Mouse (Mus musculus) intestine, embryonic 15.5 days (tissue): ENCODE data around the gene Aup1. TPM values are rescaled to one million over a fixed set of nuclear protein-coding genes. Genes with fewer than 3 reads are reported as not detected.

Experiments
- ATAC-seq: fragments of 200-750 bp; cut with Nextera tagmentation; 2 replicates; pipeline ENCODE4 v1.8.0; 2017; ENCODE audit warnings: moderate TSS enrichment, moderate library complexity
- H3K27ac ChIP-seq: fragments of 300-500 bp; sonication (generic); 2 replicates; pipeline ENCODE4 v1.5.1; 2015; ENCODE audit warnings: mild to moderate bottlenecking, inconsistent platforms
- H3K27me3 ChIP-seq: fragments of 300-500 bp; sonication (generic); replicated peaks from 2 replicates; pipeline ENCODE4 v1.6.1; 2015; ENCODE audit warnings: inconsistent platforms
- H3K36me3 ChIP-seq: fragments of 300-500 bp; sonication (generic); 2 replicates; pipeline ENCODE4 v1.6.1; 2015; ENCODE audit warnings: inconsistent platforms
- H3K4me1 ChIP-seq: fragments of 300-500 bp; sonication (generic); replicated peaks from 2 replicates; pipeline ENCODE4 v1.6.1; 2015; ENCODE audit warnings: inconsistent platforms
- H3K4me2 ChIP-seq: fragments of 300-500 bp; sonication (generic); replicated peaks from 2 replicates; pipeline ENCODE4 v1.6.1; 2015; ENCODE audit warnings: mild to moderate bottlenecking, inconsistent platforms
- H3K4me3 ChIP-seq: fragments of 300-500 bp; sonication (generic); replicated peaks from 2 replicates; pipeline ENCODE4 v1.5.1; 2015; ENCODE audit warnings: inconsistent platforms
- H3K9ac ChIP-seq: fragments of 300-500 bp; sonication (generic); 2 replicates; pipeline ENCODE4 v1.6.1; 2015; ENCODE audit warnings: inconsistent platforms
- H3K9me3 ChIP-seq: fragments of 300-500 bp; sonication (generic); 2 replicates; pipeline ENCODE4 v1.6.1; 2016; ENCODE audit warnings: inconsistent platforms
- WGBS: fragments of 180-500 bp; shearing (Covaris S2); methylation state at CpG from one replicate; pipeline ENCODE4 v1.1.7; 2015; 5-methylcytosine and 5-hydroxymethylcytosine counted together
- polyA plus RNA-seq: library from polyadenylated mRNA; unstranded; fragments of >200 nt; fragmentation: Nextera tagmentation; extraction: Ambion mirVana; gene quantifications from 2 replicates; pipeline ENCODE4 v1.2.1, GENCODE M21; 2015

The Aup1 gene
- polyA plus RNA-seq, 1 experiment from 2014 or later: 212 TPM

DNA sequence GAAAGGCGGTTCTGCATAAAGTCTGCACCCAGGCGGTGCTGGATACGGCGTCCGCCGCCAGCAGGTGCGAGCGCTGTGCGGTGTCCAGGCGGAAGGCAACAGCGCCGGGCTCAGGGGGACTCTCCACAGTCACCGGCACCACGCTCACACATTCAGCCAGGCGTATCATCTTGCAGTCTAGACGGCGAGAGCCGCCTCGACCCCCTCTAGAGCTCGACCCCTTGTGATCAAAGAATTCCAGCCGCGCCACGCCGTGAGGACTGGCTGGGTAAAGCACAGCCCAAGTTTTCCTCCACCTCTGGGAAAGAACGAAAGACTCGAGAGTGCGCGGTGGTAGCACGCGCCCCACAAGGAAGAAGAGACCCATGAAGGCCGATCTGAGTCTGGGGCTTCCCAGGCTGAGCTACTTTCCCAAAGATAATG, 21.5 kb upstream of the Aup1 start:
- ATAC-seq: peak; percentile 67
- Histone ChIP-seq H3K4me1 (peaks cover 17% of the 10 kb centered on the region), H3K27ac (peak overlapping the region; percentile 88), H3K36me3 (0 out of 2 replicates have a peak, but pooled peaks cover 3% of the 10 kb centered on the region), H3K9me3 (no peaks in the 10 kb centered on the region), H3K4me3 (peak overlapping the region; percentile 66), H3K27me3 (peaks cover 9% of the 10 kb centered on the region), H3K4me2 (peak overlapping the region; percentile 90), H3K9ac (peak overlapping the region; percentile 68)
- WGBS: under 1% methylated on average over 31 of the region's 31 CpGs

GRCm38 (mm10) chr6:83033249-83034185, 20.8 kb upstream of the Aup1 start, which contains the start of the genes Dok1 and Loxl3:
Dok1 (minus strand) TSS chr6:83033471.
Loxl3 (plus strand) TSS chr6:83034173.
- Histone ChIP-seq H3K4me3 (peak within 1 kb of the TSS; percentile 66), H3K27ac (peak within 1 kb of the TSS; percentile 88), H3K9ac (peak within 1 kb of the TSS; percentile 68), H3K4me1 (peaks cover 22% of the 10 kb centered on the region), H3K4me2 (peak within 1 kb of the TSS; percentile 90), H3K9me3 (no peaks in the 10 kb centered on the region), H3K36me3 (0 out of 2 replicates have a peak, but pooled peaks cover 3% of the 10 kb centered on the region), H3K27me3 (peaks cover 9% of the 10 kb centered on the region)
- WGBS: under 1% methylated on average over 51 of the region's 51 CpGs
- ATAC-seq: peak; percentile 92

DNA sequence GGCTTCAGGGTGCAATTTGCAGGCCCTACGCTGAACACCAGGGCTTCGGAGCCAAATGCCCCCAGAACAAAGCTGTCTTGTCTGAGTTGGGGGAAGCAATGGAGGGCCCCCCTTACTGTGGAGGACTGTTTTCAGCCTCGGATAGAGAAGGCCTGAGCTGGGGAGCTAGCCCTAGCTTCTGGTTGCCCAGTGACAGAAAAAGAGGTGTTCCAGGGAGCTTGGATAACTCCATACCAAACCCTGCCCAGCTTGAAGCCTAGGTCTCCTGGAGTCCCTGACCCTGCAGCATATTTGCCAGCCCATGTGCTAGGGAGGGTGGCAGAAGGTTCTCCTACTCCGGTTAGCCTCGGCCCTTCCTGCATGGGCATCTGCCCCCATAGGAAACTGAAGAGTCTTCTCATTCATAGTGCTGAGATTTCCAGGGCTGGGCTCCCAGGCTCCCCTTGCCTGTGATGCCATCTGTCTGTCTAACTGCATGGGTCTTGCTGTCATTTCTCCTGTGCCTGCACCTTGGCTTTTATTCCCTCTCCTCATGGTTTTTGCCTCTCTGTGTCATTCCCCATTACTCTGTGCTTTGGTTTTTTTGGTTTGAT, 19.8 kb upstream of the Aup1 start:
- Histone ChIP-seq H3K36me3 (0 out of 2 replicates have a peak, but pooled peaks cover 3% of the 10 kb centered on the region), H3K4me1 (peaks cover 26% of the 10 kb centered on the region)
- 23% methylated on average over 5 of the region's 5 CpGs for WGBS

GRCm38 (mm10) chr6:83037188-83037587, 17.1 kb upstream of the Aup1 start:
- Histone ChIP-seq H3K4me2 (no peak overlapping the region), H3K9ac (no peak overlapping the region), H3K4me3 (no peak overlapping the region), H3K27ac (no peak overlapping the region), H3K4me1 (peaks cover 24% of the 10 kb centered on the region), H3K9me3 (no peaks in the 10 kb centered on the region), H3K36me3 (no peaks in the 10 kb centered on the region), H3K27me3 (no peaks in the 10 kb centered on the region)
- no peak for ATAC-seq
- 79% methylated on average over 8 of the region's 8 CpGs for WGBS

More for the DNA sequence above, 19.8 kb upstream of the Aup1 start:
- peak overlapping the region; percentile 88; the same call in 1 of the 2 replicates for H3K27ac ChIP-seq
- H3K4me2 ChIP-seq: peak overlapping the region; percentile 90
- no peaks in the 10 kb centered on the region for H3K9me3 ChIP-seq
- ATAC-seq: no peak
- H3K9ac ChIP-seq: peak overlapping the region; percentile 30; the same call in 1 of the 2 replicates
- H3K27me3 ChIP-seq: peaks cover 8% of the 10 kb centered on the region
- H3K4me3 ChIP-seq: peak overlapping the region; percentile 66

GRCm38 (mm10) chr6:83038496-83039012, 15.8 kb upstream of the Aup1 start:
- Histone ChIP-seq H3K4me2 (peak overlapping the region; percentile 60), H3K4me3 (peak overlapping the region; percentile 21), H3K9me3 (no peaks in the 10 kb centered on the region), H3K27me3 (no peaks in the 10 kb centered on the region), H3K4me1 (peaks cover 19% of the 10 kb centered on the region), H3K9ac (no peak overlapping the region), H3K27ac (no peak overlapping the region), H3K36me3 (no peaks in the 10 kb centered on the region)
- WGBS: 10% methylated on average over 24 of the region's 24 CpGs
- ATAC-seq: peak; percentile 91

DNA sequence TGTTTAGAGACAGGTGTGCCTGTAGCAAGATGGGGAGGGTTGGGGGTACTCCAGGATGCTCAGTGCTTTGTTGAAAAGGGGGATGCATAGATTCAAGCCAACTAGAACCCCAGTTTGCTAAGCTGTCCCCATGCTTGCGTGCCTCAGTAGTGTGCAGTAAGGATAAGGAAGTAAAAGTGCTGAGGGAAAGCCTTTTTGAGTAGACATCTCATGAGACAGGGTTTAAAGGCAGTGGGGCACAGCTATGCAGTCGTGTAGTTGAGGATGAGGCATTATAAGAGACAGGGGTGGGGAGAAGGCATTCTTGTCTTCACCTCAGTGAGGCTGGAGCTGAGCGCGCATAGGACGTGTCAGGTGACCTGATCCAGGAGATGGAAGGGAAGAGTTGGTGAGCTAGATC, 13.7 kb upstream of the Aup1 start:
- Histone ChIP-seq H3K4me2 (no peak overlapping the region), H3K36me3 (no peaks in the 10 kb centered on the region), H3K4me1 (peaks cover 9% of the 10 kb centered on the region; the same call in 1 of the 2 replicates), H3K27me3 (no peaks in the 10 kb centered on the region), H3K4me3 (no peak overlapping the region), H3K9ac (no peak overlapping the region), H3K9me3 (no peaks in the 10 kb centered on the region), H3K27ac (no peak overlapping the region)
- 74% methylated on average over 5 of the region's 5 CpGs for whole genome bisulfite sequencing
- no peak for ATAC-seq

DNA sequence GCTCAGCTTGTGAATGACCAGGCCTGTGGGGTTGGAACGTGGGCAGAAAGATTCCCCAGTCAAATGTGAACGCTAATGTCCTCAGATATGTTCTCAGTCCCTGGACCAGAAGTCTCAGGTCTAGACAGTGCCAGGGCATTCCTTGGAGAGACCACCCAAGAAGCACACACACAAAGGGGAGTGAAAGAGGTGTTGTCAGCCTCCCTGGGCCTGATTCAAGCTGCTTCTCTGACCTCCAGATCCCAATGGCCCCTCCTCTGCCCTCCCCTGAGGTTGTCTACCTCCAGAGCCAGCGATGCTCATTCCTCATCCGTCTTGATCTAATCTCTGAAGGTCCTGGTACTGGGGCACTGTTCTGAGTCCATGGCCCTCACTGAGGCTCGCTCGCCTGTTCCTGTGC, 10.8 kb upstream of the Aup1 start:
- no peak for ATAC-seq

DNA sequence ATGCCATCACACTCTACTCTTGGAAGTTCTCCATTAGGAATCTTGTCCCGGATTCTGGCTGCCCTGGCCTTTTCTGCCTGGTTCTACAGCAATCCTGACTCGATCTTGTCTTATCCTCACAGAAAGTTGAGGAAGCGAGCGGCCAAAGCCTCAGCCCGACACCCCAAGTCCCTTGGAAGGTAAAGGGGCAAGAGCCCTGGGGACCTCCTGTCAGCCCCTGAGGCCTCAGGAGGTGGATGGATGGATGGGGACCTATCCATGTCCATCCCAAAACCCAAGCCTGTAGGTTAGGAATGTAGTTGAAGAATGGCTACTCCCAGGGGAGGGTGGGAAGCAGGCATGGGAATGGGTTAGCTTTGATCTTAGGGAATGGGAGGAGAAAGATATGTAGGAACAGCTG, 10.3 kb upstream of the Aup1 start:
- H3K36me3 ChIP-seq: no peaks in the 10 kb centered on the region
- no peaks in the 10 kb centered on the region for H3K9me3 ChIP-seq
- 89% methylated on average over 5 of the region's 5 CpGs for WGBS
- no peak overlapping the region for H3K27ac ChIP-seq
- H3K9ac ChIP-seq: no peak overlapping the region
- H3K4me1 ChIP-seq: no peaks in the 10 kb centered on the region
- ATAC-seq: no peak
- H3K4me3 ChIP-seq: no peak overlapping the region
- H3K4me2 ChIP-seq: no peak overlapping the region
- no peaks in the 10 kb centered on the region for H3K27me3 ChIP-seq

More for the DNA sequence above, 10.8 kb upstream of the Aup1 start:
- H3K4me1 ChIP-seq: peaks cover 3% of the 10 kb centered on the region; the same call in 1 of the 2 replicates
- no peaks in the 10 kb centered on the region for H3K27me3 ChIP-seq
- no peak overlapping the region for H3K9ac ChIP-seq
- no peaks in the 10 kb centered on the region for H3K9me3 ChIP-seq
- H3K36me3 ChIP-seq: no peaks in the 10 kb centered on the region
- 58% methylated on average over 6 of the region's 6 CpGs for WGBS
- H3K4me2 ChIP-seq: no peak overlapping the region
- no peak overlapping the region for H3K27ac ChIP-seq
- no peak overlapping the region for H3K4me3 ChIP-seq

GRCm38 (mm10) chr6:83044742-83045141, 9.6 kb upstream of the Aup1 start:
- Histone ChIP-seq H3K27ac (no peak overlapping the region), H3K9ac (no peak overlapping the region), H3K36me3 (no peaks in the 10 kb centered on the region), H3K27me3 (no peaks in the 10 kb centered on the region), H3K9me3 (no peaks in the 10 kb centered on the region), H3K4me2 (no peak overlapping the region), H3K4me3 (no peak overlapping the region), H3K4me1 (no peaks in the 10 kb centered on the region)
- WGBS: 75% methylated on average over 9 of the region's 9 CpGs
- ATAC-seq: no peak

DNA sequence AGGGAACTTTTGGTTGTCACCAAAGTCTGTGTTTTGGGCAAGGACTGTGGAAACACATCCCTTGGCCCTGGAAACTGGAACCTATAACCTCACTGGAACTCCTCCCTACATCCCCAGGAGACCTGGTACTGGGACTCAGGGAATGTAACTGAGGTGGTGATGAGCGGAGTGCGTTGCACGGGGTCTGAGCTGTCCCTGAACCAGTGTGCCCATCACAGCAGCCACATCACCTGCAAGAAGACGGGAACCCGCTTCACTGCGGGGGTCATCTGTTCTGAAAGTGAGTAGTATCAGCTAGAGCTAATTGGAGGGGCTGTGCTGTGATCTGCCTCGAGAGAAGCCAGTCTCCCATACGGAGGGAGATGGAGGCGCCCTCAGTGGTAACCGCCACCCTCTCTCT, 5.0 kb upstream of the Aup1 start:
- H3K4me2 ChIP-seq: no peak overlapping the region
- no peak overlapping the region for H3K9ac ChIP-seq
- peaks cover 7% of the 10 kb centered on the region; the same call in 1 of the 2 replicates for H3K36me3 ChIP-seq
- 73% methylated on average over 10 of the region's 10 CpGs for WGBS
- no peak for ATAC-seq
- H3K4me3 ChIP-seq: no peak overlapping the region
- peaks cover 14% of the 10 kb centered on the region for H3K4me1 ChIP-seq
- no peak overlapping the region for H3K27ac ChIP-seq
- no peaks in the 10 kb centered on the region for H3K27me3 ChIP-seq
- no peaks in the 10 kb centered on the region for H3K9me3 ChIP-seq

- H3K9me3 ChIP-seq: no peaks in the 10 kb centered on the region
- no peaks in the 10 kb centered on the region for H3K27me3 ChIP-seq
- peak overlapping the region; percentile 93 for H3K4me2 ChIP-seq
- H3K4me1 ChIP-seq: peaks cover 25% of the 10 kb centered on the region
- WGBS: 3% methylated on average over 26 of the region's 26 CpGs
- no peak for ATAC-seq
- H3K9ac ChIP-seq: peak overlapping the region; percentile 82
- peaks cover 15% of the 10 kb centered on the region; the same call in 1 of the 2 replicates for H3K36me3 ChIP-seq
- peak overlapping the region; percentile 96 for H3K4me3 ChIP-seq
- H3K27ac ChIP-seq: peak overlapping the region; percentile 85
These were observed 973 bp upstream of the Aup1 start for GRCm38 (mm10) chr6:83053136-83053960.
